Mouse (Mus musculus) stomach, embryonic 16.5 days (tissue): ENCODE data around the gene Chac2. TPM values are rescaled to one million over a fixed set of nuclear protein-coding genes. Genes with fewer than 3 reads are reported as not detected.
"Not testable (repeated sequence)": the region's sequence is repeated elsewhere in the genome, so short reads cannot be mapped to it uniquely, and the experiment has no call there.

Experiments used
- ATAC-seq: fragments of 200-750 bp; cut with Nextera tagmentation; 2 replicates; pipeline ENCODE4 v1.8.0; 2017; ENCODE audit warnings: moderate number of reproducible peaks, moderate TSS enrichment; ENCODE audit not compliant: insufficient read depth, low FRiP score
- H3K27ac ChIP-seq: fragments of 300-500 bp; sonication (generic); 2 replicates; pipeline ENCODE4 v1.5.1; 2014; ENCODE audit warnings: low read length
- H3K27me3 ChIP-seq: fragments of 300-500 bp; sonication (generic); 2 replicates; pipeline ENCODE4 v1.6.1; 2014; ENCODE audit warnings: low read length, control low read depth, mixed read lengths; ENCODE audit not compliant: control insufficient read depth, insufficient read depth
- H3K36me3 ChIP-seq: fragments of 300-500 bp; sonication (generic); 2 replicates; pipeline ENCODE4 v1.6.1; 2014; ENCODE audit warnings: low read length; ENCODE audit not compliant: control insufficient read depth, insufficient read depth
- H3K4me1 ChIP-seq: fragments of 300-500 bp; sonication (generic); 2 replicates; pipeline ENCODE4 v1.6.1; 2014; ENCODE audit warnings: low read length, control low read depth, mixed read lengths; ENCODE audit not compliant: control insufficient read depth, insufficient read depth
- H3K4me2 ChIP-seq: fragments of 300-500 bp; sonication (generic); 2 replicates; pipeline ENCODE4 v1.6.1; 2014; ENCODE audit warnings: low read depth, low read length, mixed read lengths
- H3K4me3 ChIP-seq: fragments of 300-500 bp; sonication (generic); replicated peaks from 2 replicates; pipeline ENCODE4 v1.5.1; 2014; ENCODE audit warnings: mild to moderate bottlenecking, low read length
- H3K9ac ChIP-seq: fragments of 300-500 bp; sonication (generic); 2 replicates; pipeline ENCODE4 v1.6.1; 2014; ENCODE audit warnings: low read length
- H3K9me3 ChIP-seq: fragments of 300-500 bp; sonication (generic); replicated peaks from 2 replicates; pipeline ENCODE4 v1.6.1; 2016; ENCODE audit warnings: low read length, control low read depth; ENCODE audit not compliant: control insufficient read depth
- WGBS: fragments of 180-500 bp; shearing (Covaris S2); extraction: QIAGEN DNeasy Blood & Tissue Kit; methylation state at CpG from one replicate; pipeline ENCODE4 v1.1.7; 2014; 5-methylcytosine and 5-hydroxymethylcytosine counted together
- polyA plus RNA-seq: library from polyadenylated mRNA; unstranded; fragments of >200 nt; fragmentation: Nextera tagmentation; extraction: Ambion mirVana; gene quantifications from 2 replicates; pipeline ENCODE4 v1.2.1, GENCODE M21; 2015

The Chac2 gene
- polyA plus RNA-seq: 29.3 and 37.8 TPM in 2 replicates

GRCm38 (mm10) chr11:30985877-30986624, at the start of gene Chac2:
Chac2 (minus strand) TSS chr11:30986350.
- Histone ChIP-seq H3K4me3 (peak within 1 kb of the TSS; percentile 58), H3K4me2 (peak within 1 kb of the TSS; percentile 50), H3K4me1 (peaks cover 5% of the 10 kb centered on the region), H3K9ac (peak within 1 kb of the TSS; percentile 75), H3K36me3 (no peaks in the 10 kb centered on the region), H3K27ac (peak within 1 kb of the TSS; percentile 82), H3K27me3 (no peaks in the 10 kb centered on the region), H3K9me3 (no peaks in the 10 kb centered on the region)
- ATAC-seq: peak; percentile 96
- under 1% methylated on average over 22 of the region's 22 CpGs for WGBS

- H3K9ac ChIP-seq: no peak overlapping the region
- WGBS: 92% methylated on average over 4 of the region's 4 CpGs
- H3K4me1 ChIP-seq: no peaks in the 10 kb centered on the region
- ATAC-seq: no peak
- H3K27me3 ChIP-seq: no peaks in the 10 kb centered on the region
- no peak overlapping the region for H3K27ac ChIP-seq
- H3K9me3 ChIP-seq: no peaks in the 10 kb centered on the region; the same call in 1 of the 2 replicates
- H3K4me3 ChIP-seq: no peak overlapping the region
- H3K4me2 ChIP-seq: no peak overlapping the region
- H3K36me3 ChIP-seq: 0 out of 2 replicates have a peak, but pooled peaks cover 15% of the 10 kb centered on the region
Observed at GRCm38 (mm10) chr11:31034958-31035357, 48.8 kb upstream of the Chac2 start.

- H3K27ac ChIP-seq, H3K9ac ChIP-seq, H3K4me2 ChIP-seq, ATAC-seq, H3K4me3 ChIP-seq, H3K4me1 ChIP-seq, H3K9me3 ChIP-seq, H3K27me3 ChIP-seq, H3K36me3 ChIP-seq: not testable (repeated sequence)
- 67% methylated on average over 15 of the region's 15 CpGs for WGBS
Observed at GRCm38 (mm10) chr11:31017466-31017865, 31.3 kb upstream of the Chac2 start.

- not testable (repeated sequence) for H3K9me3 ChIP-seq, H3K4me1 ChIP-seq, H3K27ac ChIP-seq, H3K4me3 ChIP-seq, H3K4me2 ChIP-seq, ATAC-seq, H3K36me3 ChIP-seq, H3K27me3 ChIP-seq, H3K9ac ChIP-seq
- 89% methylated on average over 1 of the region's 1 CpGs for whole genome bisulfite sequencing
Observed at GRCm38 (mm10) chr11:31009668-31010067, 23.5 kb upstream of the Chac2 start.

GRCm38 (mm10) chr11:31001169-31001908, 15.2 kb upstream of the Chac2 start:
- H3K36me3 ChIP-seq: no peaks in the 10 kb centered on the region
- H3K4me1 ChIP-seq: no peaks in the 10 kb centered on the region
- 69% methylated on average over 4 of the region's 4 CpGs for WGBS
- no peaks in the 10 kb centered on the region for H3K9me3 ChIP-seq
- no peaks in the 10 kb centered on the region for H3K27me3 ChIP-seq
- no peak overlapping the region for H3K4me3 ChIP-seq
- no peak overlapping the region for H3K9ac ChIP-seq
- H3K27ac ChIP-seq: no peak overlapping the region
- no peak overlapping the region for H3K4me2 ChIP-seq
- peak; percentile 92 for ATAC-seq

- no peak for ATAC-seq
- no peaks in the 10 kb centered on the region for H3K9me3 ChIP-seq
- 85% methylated on average over 2 of the region's 2 CpGs for WGBS
Observed at GRCm38 (mm10) chr11:31000028-31000427, 13.9 kb upstream of the Chac2 start.

GRCm38 (mm10) chr11:30998704-30999103, 12.6 kb upstream of the Chac2 start:
- H3K27me3 ChIP-seq: no peaks in the 10 kb centered on the region
- no peaks in the 10 kb centered on the region for H3K9me3 ChIP-seq
- no peaks in the 10 kb centered on the region for H3K36me3 ChIP-seq
- H3K27ac ChIP-seq: no peak overlapping the region
- no peak overlapping the region for H3K9ac ChIP-seq
- no peak overlapping the region for H3K4me3 ChIP-seq
- no peaks in the 10 kb centered on the region for H3K4me1 ChIP-seq
- no peak overlapping the region for H3K4me2 ChIP-seq
- no peak for ATAC-seq
- 81% methylated on average over 2 of the region's 2 CpGs for WGBS

More at GRCm38 (mm10) chr11:31000028-31000427, 13.9 kb upstream of the Chac2 start:
- Histone ChIP-seq H3K36me3 (no peaks in the 10 kb centered on the region), H3K27me3 (no peaks in the 10 kb centered on the region), H3K4me2 (no peak overlapping the region), H3K9ac (no peak overlapping the region), H3K27ac (no peak overlapping the region), H3K4me3 (no peak overlapping the region), H3K4me1 (no peaks in the 10 kb centered on the region)

GRCm38 (mm10) chr11:30998199-30998598, 12.0 kb upstream of the Chac2 start:
- H3K27ac ChIP-seq: no peak overlapping the region
- WGBS: 90% methylated on average over 5 of the region's 5 CpGs
- no peak overlapping the region for H3K4me3 ChIP-seq

GRCm38 (mm10) chr11:30996670-30997069, 10.5 kb upstream of the Chac2 start:
- H3K4me1 ChIP-seq: no peaks in the 10 kb centered on the region
- H3K4me2 ChIP-seq: no peak overlapping the region
- no peaks in the 10 kb centered on the region for H3K9me3 ChIP-seq
- WGBS: 79% methylated on average over 3 of the region's 3 CpGs
- no peak overlapping the region for H3K4me3 ChIP-seq
- ATAC-seq: no peak
- H3K36me3 ChIP-seq: no peaks in the 10 kb centered on the region
- H3K27ac ChIP-seq: no peak overlapping the region
- no peaks in the 10 kb centered on the region for H3K27me3 ChIP-seq
- H3K9ac ChIP-seq: no peak overlapping the region

More at GRCm38 (mm10) chr11:30998199-30998598, 12.0 kb upstream of the Chac2 start:
- no peak for ATAC-seq
- Histone ChIP-seq H3K9me3 (no peaks in the 10 kb centered on the region), H3K4me1 (no peaks in the 10 kb centered on the region), H3K27me3 (no peaks in the 10 kb centered on the region), H3K9ac (no peak overlapping the region), H3K36me3 (no peaks in the 10 kb centered on the region), H3K4me2 (no peak overlapping the region)
